Mouse (Mus musculus) kidney, adult 2 months (tissue): ENCODE measurements around the gene Slirp. TPM values are rescaled to one million over a fixed set of nuclear protein-coding genes. Genes with fewer than 3 reads are reported as not detected.

Experiments used
- DNase-seq: peaks from one replicate; pipeline ENCODE4 v3.0.0; 2021
- H3K27ac ChIP-seq: fragments of 200-500 bp; 2 replicates; pipeline ENCODE4 v1.5.1; 2012; ENCODE audit warnings: low read depth, low read length, control low read depth, inconsistent platforms; ENCODE audit not compliant: insufficient read depth
- H3K27me3 ChIP-seq: fragments of 200-500 bp; replicated peaks from 2 replicates; pipeline ENCODE4 v1.6.1; 2012; ENCODE audit warnings: mild to moderate bottlenecking, moderate library complexity, low read length, inconsistent platforms; ENCODE audit not compliant: control insufficient read depth, insufficient read depth
- H3K36me3 ChIP-seq: fragments of 200-500 bp; 2 replicates; pipeline ENCODE4 v1.6.1; 2012; ENCODE audit warnings: mild to moderate bottlenecking, moderate library complexity, low read length, inconsistent platforms; ENCODE audit not compliant: control insufficient read depth, insufficient read depth
- H3K4me1 ChIP-seq: fragments of 200-500 bp; 2 replicates; pipeline ENCODE4 v1.6.1; 2011; ENCODE audit warnings: low read length; ENCODE audit not compliant: control insufficient read depth, insufficient read depth
- H3K4me3 ChIP-seq: fragments of 200-500 bp; 2 replicates; pipeline ENCODE4 v1.5.1; 2011; ENCODE audit warnings: mild to moderate bottlenecking, low read depth, low read length, control low read depth; ENCODE audit not compliant: insufficient read depth
- CTCF ChIP-seq: fragments of 200-500 bp; conservative IDR thresholded peaks from 2 replicates; pipeline ENCODE4 v1.5.1; 2011; ENCODE audit warnings: low read depth, mild to moderate bottlenecking, control low read depth, low read length, moderate library complexity, mixed read lengths; ENCODE audit not compliant: insufficient read depth, insufficient read length
- POLR2A ChIP-seq: fragments of 200-500 bp; IDR thresholded peaks from one replicate; pipeline ENCODE4 v1.6.1; 2011; ENCODE audit warnings: low read depth, low read length, control low read depth
- WGBS: fragments of 180-500 bp; shearing (Covaris S2); methylation state at CpG from one replicate; pipeline ENCODE4 v1.1.7; 2018; 5-methylcytosine and 5-hydroxymethylcytosine counted together
- polyA plus RNA-seq: library from polyadenylated mRNA; depleted of rRNA; stranded (reverse); fragments of >200 nt; gene quantifications from 2 replicates; pipeline ENCODE4 v1.2.3, GENCODE M21; 2012; rRNA removed

The Slirp gene
- polyA plus RNA-seq, result 27.7 and 40.0 TPM in 2 replicates

DNA sequence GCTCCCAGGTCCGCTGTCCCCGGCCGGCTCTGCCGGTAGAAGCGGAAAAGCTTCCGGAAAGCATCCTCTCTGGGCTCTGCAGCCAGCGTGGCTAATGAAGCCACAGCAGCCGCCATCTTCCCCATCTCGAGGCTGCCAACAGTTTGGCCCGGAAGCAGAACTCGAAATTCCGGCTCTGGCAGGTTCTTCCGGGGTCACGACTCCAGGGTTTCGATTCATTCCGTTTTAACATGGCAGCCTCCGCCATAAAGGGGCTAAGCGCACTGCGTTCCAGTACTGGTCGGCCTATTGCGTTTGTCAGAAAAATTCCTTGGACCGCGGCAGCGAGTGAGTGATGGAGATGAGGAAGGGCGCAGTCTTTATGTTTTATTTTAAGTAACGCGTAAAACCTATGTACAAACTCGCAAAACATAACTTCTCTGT lies at the start of gene Slirp, which contains the start of gene Alkbh1:
Slirp (plus strand) TSS at position 197 of the 423 bp plus-strand sequence.
Alkbh1 (minus strand) TSS at position 318 of the 423 bp plus-strand sequence.
- DNase-seq, result peak; percentile 95
- WGBS, result under 1% methylated on average over 28 of the region's 28 CpGs
- no peaks in the 10 kb centered on the region for H3K27me3 ChIP-seq
- H3K36me3 ChIP-seq, result peaks cover 1% of the 10 kb centered on the region; the same call in 1 of the 2 replicates
- peak within 1 kb of the TSS; percentile 50; the same call in 1 of the 2 replicates for H3K27ac ChIP-seq
- TF ChIP-seq POLR2A (peak; percentile 44), CTCF (no peak)
- H3K4me3 ChIP-seq, result peak within 1 kb of the TSS; percentile 99
- H3K4me1 ChIP-seq, result peaks cover 6% of the 10 kb centered on the region

- TF ChIP-seq POLR2A (no peak), CTCF (no peak)
- Histone ChIP-seq H3K4me1 (peaks cover 13% of the 10 kb centered on the region), H3K4me3 (no peak overlapping the region), H3K27me3 (no peaks in the 10 kb centered on the region), H3K36me3 (no peaks in the 10 kb centered on the region), H3K27ac (peak overlapping the region; percentile 53)
- 62% methylated on average over 6 of the region's 6 CpGs for WGBS
- peak; percentile 84 for DNase-seq
Measured at GRCm38 (mm10) chr12:87394316-87394715, 49.4 kb upstream of the Slirp start.

GRCm38 (mm10) chr12:87397126-87397525 lies 46.6 kb upstream of the Slirp start:
- H3K27me3 ChIP-seq, result no peaks in the 10 kb centered on the region
- peaks cover 13% of the 10 kb centered on the region for H3K4me1 ChIP-seq
- DNase-seq, result peak; percentile 75
- WGBS, result 59% methylated on average over 4 of the region's 4 CpGs
- peak overlapping the region; percentile 83; the same call in 1 of the 2 replicates for H3K27ac ChIP-seq
- TF ChIP-seq POLR2A, result no peak
- no peak for TF ChIP-seq CTCF
- H3K4me3 ChIP-seq, result no peak overlapping the region
- H3K36me3 ChIP-seq, result no peaks in the 10 kb centered on the region

- H3K4me1 ChIP-seq, result peaks cover 16% of the 10 kb centered on the region
- no peaks in the 10 kb centered on the region for H3K27me3 ChIP-seq
- peak overlapping the region; percentile 83 for H3K27ac ChIP-seq
- DNase-seq, result peak; percentile 75
- H3K36me3 ChIP-seq, result no peaks in the 10 kb centered on the region
- TF ChIP-seq POLR2A, result no peak
- no peak for TF ChIP-seq CTCF
- no peak overlapping the region for H3K4me3 ChIP-seq
- 44% methylated on average over 4 of the region's 4 CpGs for WGBS
Measured at GRCm38 (mm10) chr12:87397811-87398417, 45.8 kb upstream of the Slirp start.

- 84% methylated on average over 10 of the region's 10 CpGs for WGBS
- H3K27ac ChIP-seq, result no peak overlapping the region
- TF ChIP-seq CTCF, result no peak
- no peak for TF ChIP-seq POLR2A
- no peaks in the 10 kb centered on the region for H3K27me3 ChIP-seq
- H3K36me3 ChIP-seq, result no peaks in the 10 kb centered on the region
- peaks cover 9% of the 10 kb centered on the region; the same call in 1 of the 2 replicates for H3K4me1 ChIP-seq
- no peak for DNase-seq
- H3K4me3 ChIP-seq, result no peak overlapping the region
Measured at GRCm38 (mm10) chr12:87399119-87399819, 44.4 kb upstream of the Slirp start.

DNA sequence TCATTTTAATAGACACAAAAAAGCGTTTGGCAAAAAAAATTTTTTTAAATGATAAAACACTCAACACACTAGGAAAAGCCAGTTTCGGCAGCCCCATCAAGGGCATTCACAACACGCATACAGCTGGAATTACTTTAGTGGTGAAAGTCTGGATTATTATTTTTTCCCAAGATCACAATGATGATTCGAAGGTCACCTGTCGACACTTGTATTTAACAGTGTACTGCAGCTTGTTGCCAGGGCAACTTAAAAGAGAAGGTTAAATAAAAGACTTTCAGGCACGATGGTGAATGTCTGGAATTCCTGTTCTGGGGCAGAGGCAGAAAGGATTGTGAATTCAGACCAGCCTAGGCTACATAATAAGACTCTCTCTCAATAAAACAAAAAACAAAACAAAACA lies 41.8 kb upstream of the Slirp start:
- no peaks in the 10 kb centered on the region for H3K27me3 ChIP-seq
- 56% methylated on average over 6 of the region's 6 CpGs for WGBS
- DNase-seq, result no peak
- no peaks in the 10 kb centered on the region for H3K36me3 ChIP-seq
- peaks cover 9% of the 10 kb centered on the region; the same call in 1 of the 2 replicates for H3K4me1 ChIP-seq
- no peak overlapping the region for H3K27ac ChIP-seq
- H3K4me3 ChIP-seq, result no peak overlapping the region
- no peak for TF ChIP-seq CTCF
- no peak for TF ChIP-seq POLR2A

GRCm38 (mm10) chr12:87405165-87405564 lies 38.5 kb upstream of the Slirp start:
- H3K27ac ChIP-seq, result no peak overlapping the region
- 78% methylated on average over 4 of the region's 4 CpGs for WGBS
- no peaks in the 10 kb centered on the region for H3K36me3 ChIP-seq
- peaks cover 12% of the 10 kb centered on the region; the same call in 1 of the 2 replicates for H3K4me1 ChIP-seq
- TF ChIP-seq POLR2A (no peak), CTCF (no peak)
- no peaks in the 10 kb centered on the region for H3K27me3 ChIP-seq
- no peak for DNase-seq
- H3K4me3 ChIP-seq, result no peak overlapping the region
